Mouse (Mus musculus) A20 (cell line): ENCODE results near the gene Epm2aip1.

Experiments used
- DNase-seq: peaks from one replicate; pipeline ENCODE4 v3.0.0-alpha.2; 2011; ENCODE audit warnings: low read depth, low spot score

The Epm2aip1 gene

DNA sequence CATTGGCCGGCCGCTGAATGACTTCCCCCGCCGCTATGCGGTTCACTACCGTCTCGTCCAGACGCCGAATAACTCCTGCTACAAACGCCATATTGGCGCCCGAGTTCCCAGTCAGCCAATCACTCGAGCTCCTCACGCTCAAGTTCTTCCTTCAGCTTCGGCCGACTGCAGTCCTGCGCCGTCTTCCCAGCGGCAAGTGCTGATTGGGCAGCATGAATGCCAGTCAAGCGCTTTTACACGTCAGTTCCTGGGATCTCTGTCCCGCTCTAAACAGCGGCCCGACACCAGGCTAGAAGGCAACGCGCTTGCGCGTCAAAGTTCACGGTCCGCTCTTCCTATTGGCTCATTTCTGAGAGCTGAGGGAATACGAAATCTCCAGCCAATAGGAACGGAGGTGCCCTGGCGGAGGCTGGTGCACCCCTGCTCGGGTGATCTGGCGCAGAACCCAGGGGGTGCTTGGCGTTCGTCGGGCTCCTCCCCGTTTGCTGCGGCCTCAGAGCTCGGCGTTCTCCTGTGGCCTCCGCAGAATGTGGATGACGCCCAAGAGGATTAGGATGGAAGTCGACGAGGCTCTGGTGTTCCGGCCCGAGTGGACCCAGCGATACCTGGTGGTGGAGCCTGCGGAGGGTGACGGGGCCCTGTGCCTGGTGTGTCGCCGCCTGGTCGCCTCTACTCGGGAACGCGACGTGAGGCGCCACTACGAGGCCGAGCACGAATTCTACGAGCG is at the start of gene Epm2aip1, which contains the start of gene Mlh1:
Gene Epm2aip1 (plus strand): TSS at position 496 of the 727 bp plus-strand sequence.
Gene Mlh1 (minus strand): TSS at position 358 of the 727 bp plus-strand sequence.
- DNase-seq = peak; percentile 100

GRCm38 (mm10) chr9:111223406-111223805 is 48.3 kb upstream of the Epm2aip1 start:
- DNase-seq = no peak

GRCm38 (mm10) chr9:111228446-111228845 is 43.3 kb upstream of the Epm2aip1 start:
- no peak for DNase-seq

GRCm38 (mm10) chr9:111234701-111235100 is 37.0 kb upstream of the Epm2aip1 start:
- no peak for DNase-seq

- DNase-seq = no peak
Measured at GRCm38 (mm10) chr9:111237726-111238125, 34.0 kb upstream of the Epm2aip1 start.

DNA sequence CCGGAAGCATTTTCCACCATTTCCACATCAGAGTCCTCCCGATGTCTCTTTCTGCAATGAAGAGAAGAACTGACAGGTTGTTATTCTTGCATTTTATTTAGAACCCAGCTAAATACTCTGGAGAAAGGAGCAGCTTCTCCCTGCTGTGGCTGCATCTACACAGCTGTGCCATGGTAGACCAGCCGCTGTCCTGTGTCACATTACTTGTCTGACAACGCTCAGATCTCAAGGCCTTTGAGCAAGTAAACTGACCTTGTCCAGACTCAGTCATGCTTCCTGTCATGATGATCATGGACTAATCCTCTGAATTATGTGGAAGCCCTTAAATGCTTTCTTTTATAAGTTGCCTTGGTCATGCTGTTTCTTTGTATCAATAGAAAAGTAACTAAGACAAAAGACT is 31.9 kb upstream of the Epm2aip1 start:
- DNase-seq = no peak

- DNase-seq = no peak
Measured at GRCm38 (mm10) chr9:111243384-111243783, 28.3 kb upstream of the Epm2aip1 start.

GRCm38 (mm10) chr9:111245546-111245945 is 26.2 kb upstream of the Epm2aip1 start:
- peak; percentile 56 for DNase-seq

DNA sequence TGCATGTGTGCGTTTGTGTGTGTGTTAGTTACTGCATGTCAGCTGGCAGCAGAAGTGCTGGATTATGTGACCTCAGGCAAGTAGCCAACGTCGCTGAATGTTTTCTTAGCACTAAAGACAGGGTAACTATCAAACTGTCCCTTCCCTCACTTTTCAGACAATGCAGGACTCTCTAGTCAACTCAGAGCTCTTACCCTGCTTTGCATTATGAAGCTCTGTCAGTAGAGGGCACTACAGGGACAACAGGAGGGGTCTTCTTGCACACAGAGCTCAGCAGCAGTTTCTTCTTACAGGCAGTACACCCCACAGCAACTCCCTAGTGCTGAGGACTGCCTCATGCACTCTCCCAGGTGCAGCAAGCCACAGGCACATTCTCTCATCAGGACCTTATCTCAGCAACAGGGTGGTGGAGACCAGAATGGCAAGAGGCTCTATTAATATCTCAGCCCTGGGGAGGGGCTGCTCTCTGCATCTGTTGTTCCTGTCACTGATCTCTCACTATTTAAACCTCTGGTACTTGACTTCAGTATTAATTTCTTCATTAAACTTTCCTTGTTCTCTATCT is 24.0 kb upstream of the Epm2aip1 start:
- DNase-seq = peak; percentile 66

GRCm38 (mm10) chr9:111252161-111252869 is 19.4 kb upstream of the Epm2aip1 start:
- no peak for DNase-seq

DNA sequence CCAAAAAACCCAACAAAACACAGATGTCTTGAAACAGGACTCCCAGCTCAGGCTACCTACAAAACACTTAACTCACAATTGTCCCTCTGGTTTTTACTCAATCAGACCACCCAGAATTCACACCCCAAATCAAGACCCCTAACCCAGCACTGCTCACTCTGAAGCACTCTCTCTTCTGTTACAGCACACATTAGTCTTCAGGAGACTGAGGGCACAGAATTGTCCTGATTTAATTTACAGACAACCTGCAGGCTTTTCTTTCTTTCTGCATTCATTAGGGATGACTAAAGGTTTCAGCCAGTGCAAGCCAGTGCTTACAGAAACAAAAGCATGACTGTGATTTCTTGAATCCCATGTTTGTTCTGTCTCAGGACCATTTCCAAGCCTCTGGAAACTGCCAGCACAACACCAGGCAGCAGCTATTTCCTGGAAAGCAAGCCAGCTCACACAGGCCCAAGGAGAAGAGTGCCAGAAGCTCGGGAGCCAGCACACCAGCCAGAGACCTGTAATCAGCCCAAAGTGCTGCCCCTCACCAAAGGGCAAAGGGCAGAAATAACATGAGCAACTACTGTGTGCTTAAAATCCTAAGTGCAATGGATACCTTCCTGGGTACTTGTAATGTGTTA is 11.3 kb upstream of the Epm2aip1 start:
- DNase-seq = no peak

GRCm38 (mm10) chr9:111261356-111261755 is 10.4 kb upstream of the Epm2aip1 start:
- DNase-seq = no peak

- DNase-seq = no peak
Measured at GRCm38 (mm10) chr9:111267998-111268397, 3.7 kb upstream of the Epm2aip1 start.

DNA sequence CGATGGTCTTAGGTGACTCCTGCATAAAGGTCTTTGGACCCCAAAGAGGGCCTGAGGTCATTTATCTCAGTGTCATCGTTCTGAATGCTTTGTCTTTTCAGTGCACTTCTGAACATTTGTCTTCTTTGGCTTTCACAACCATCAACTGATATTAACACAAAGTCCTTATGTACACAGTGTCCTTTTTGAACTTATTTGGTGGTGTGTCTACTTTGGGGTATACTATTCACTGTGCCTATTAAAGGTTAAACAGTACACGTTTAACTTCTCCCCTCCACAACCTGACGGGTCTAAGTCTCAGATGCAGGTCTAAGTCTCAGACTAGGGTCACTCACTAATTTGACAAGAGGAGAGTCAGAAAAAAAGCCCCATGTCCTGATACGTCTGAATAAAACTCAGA is 1.1 kb upstream of the Epm2aip1 start:
- DNase-seq = no peak

GRCm38 (mm10) chr9:111271056-111271433 is 684 bp upstream of the Epm2aip1 start:
- no peak for DNase-seq

- no peak for DNase-seq
Measured at GRCm38 (mm10) chr9:111272356-111272755, 627 bp downstream of the Epm2aip1 start.

DNA sequence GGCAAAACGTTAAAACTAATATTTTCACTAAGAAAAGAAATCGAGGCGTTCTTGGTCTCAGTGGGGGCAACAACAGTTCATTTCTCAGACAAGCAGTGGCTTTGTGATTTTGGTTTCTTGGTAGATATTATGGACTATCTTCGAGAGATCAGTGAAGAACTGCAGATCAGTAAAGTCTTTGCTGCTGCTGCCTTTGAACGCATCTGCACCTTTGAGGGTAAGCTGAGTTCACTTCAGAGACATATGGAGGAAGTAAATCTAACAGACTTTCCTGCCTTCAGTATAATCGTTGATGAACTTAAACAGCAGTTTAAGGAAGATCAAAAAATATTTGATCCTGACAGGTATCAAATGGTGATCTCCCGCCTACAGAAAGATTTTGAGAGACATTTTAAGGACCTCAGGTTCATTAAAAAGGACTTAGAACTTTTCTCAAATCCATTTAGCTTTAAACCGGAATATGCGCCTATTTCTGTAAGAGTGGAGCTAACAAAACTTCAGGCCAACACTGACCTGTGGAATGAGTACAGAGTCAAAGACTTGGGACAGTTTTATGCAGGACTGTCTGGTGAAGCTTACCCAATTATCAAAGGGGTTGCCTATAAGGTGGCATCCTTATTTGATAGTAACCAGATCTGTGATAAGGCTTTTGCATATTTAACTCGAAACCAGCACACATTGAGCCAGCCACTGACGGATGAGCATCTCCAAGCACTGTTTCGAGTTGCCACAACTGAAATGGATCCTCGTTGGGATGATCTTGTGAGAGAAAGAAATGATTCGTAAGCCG is 1.5 kb downstream of the Epm2aip1 start:
- DNase-seq = peak; percentile 46

- DNase-seq = no peak
Measured at GRCm38 (mm10) chr9:111273958-111274357, 2.2 kb downstream of the Epm2aip1 start.

DNA sequence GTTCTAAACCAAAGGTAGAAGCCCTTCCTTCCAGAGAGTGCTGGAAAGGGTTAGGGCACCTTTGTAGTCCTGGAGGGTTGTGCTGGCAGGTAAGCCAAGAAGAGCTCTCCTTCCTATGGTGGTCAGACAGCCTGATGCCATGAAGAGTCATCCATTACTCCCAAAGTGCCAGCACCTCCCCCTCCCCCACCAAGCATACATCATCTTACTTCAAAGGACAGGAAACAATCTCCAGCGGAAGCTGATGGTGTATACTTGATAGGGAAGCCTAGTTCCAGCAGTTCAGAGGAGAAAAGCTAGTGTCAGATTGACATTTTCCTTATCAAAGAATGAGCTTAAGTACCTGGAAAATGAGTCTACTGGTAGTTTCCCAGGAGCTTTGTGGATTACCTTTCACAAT is 3.4 kb downstream of the Epm2aip1 start:
- DNase-seq = no peak

GRCm38 (mm10) chr9:111285061-111285460 is 13.3 kb downstream of the Epm2aip1 start:
- DNase-seq = no peak

DNA sequence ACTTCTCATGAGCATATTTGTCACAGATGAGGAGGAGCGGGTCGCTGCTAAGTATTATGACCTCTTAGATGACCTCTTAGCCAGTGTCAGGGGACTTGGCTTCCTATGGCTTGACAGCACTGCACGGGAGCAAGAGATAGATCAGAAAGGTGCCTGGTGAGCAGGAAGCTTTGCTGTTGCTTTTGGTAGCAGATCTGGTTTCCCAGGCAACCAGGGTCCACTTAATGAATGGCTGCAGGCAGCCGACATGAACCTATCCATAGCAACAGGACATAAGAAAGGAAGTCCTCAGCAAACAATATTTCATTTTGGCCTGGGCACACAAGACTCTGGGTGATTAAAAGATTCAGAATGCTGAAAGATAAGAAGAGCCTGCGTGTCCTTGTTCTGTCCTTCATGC is 13.9 kb downstream of the Epm2aip1 start:
- DNase-seq = no peak
